Mouse (Mus musculus): ENCODE measurements around the gene Ccl1.

Ccl1 gene

DNA sequence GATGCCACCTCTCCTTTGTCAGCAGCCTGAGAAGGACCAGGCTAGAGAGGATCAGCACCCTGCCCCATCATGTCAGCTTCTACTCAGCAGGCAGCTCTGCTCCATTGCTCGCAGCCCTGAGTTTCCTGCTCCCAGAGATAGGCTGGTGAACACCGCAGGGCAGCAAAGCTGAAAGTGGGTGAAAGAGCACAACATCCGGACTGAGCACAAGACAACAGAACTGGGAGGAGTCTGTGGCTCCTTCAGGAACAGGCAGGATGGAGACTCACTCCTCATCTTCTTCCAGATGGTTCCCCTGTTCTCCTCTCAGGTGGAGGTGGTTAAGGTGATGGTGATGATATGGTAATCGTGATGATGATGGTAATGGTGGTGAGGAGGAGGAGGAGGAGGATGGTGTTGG lies at the start of gene Ccl1:
Ccl1 (minus strand) TSS at position 101 of the 400 bp plus-strand sequence.
- no peak for DNase-seq

DNA sequence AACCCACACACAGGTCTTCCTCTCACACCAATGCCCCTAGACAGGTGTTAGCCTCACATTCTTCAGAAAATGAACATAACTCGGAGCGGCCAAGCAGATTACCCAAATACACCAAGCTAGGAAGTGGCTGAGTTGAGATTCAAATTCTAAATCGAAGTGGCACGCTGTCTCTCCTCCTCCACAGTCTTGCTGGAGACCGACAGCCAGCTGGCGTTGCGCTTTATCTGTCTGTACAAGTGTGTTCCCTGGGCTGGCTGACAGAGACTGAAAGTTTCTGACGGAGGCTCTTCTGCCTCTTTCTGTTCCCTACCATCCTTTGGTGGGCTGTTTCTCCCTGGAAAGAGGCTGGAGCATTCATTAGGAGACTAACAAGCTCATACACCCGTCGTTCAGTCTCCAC lies 45.5 kb upstream of the Ccl1 start:
- no peak for DNase-seq

DNA sequence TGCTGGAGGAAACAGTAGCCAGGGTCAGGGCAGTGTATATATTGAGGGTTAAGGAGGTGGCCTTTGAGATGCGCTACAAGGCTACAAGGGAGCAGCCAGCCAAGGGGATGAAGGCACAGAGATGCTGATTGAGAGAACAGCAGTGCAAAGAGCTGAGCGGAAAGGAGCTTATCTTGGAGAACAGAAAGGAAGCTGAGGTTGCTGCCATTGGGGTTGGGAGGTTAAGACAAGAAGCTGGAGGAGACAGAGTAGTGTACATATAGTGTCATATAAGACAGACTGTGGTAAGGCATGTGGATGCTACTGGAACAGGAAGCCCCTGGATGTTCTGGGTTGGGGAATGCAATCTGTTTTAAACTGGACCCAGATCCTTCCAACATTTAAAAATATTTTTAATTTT lies 35.4 kb upstream of the Ccl1 start:
- no peak for DNase-seq

GRCm38 (mm10) chr11:82340416-82340815 lies 34.9 kb upstream of the Ccl1 start:
- no peak for DNase-seq

DNA sequence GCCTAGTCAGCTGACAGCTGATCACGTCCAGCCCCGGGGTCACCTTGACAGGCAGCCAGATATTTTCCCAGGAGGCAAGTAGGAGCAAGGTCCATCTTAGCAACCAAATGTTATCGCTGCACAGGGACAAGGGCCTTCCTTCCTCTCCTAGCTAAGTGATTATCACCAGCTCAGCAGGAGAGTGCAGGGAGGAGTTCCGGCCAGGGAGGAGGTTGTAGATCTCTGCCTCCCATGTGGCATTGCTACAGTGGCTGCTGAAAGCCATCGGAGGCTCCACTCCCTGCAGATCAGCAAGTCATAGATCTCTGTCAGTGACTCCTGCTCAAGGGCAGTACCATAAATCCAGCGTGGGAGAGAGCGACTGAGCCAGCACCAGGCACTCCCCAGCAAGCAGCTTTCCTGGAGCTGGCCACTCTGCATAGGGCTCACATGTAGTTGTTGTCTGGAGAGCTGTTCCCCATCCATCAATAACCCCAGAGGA lies 34.5 kb upstream of the Ccl1 start:
- no peak for DNase-seq

GRCm38 (mm10) chr11:82313153-82313552 lies 7.7 kb upstream of the Ccl1 start:
- DNase-seq: no peak

GRCm38 (mm10) chr11:82310336-82311045 lies 5.0 kb upstream of the Ccl1 start:
- DNase-seq: no peak

DNA sequence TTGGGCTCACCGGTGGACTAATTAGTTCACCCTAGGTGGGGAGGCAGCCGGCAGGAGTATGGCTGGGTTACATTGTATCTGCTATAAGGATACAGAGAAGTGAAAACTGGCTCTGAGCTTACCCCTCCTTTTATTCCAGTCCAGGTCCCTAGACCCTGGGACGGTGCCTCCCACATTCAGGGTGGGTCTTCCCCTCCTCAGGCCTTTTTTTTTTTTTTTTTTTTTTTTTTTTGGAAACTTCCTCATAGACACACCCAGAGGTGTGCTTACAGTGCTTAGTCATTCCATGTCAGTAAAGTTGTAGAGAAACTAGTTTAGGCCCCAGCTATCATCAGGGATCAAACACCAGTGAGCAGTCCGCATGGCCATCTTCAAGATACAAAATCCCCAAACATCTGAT lies 7.6 kb downstream of the Ccl1 start:
- no peak for DNase-seq

DNA sequence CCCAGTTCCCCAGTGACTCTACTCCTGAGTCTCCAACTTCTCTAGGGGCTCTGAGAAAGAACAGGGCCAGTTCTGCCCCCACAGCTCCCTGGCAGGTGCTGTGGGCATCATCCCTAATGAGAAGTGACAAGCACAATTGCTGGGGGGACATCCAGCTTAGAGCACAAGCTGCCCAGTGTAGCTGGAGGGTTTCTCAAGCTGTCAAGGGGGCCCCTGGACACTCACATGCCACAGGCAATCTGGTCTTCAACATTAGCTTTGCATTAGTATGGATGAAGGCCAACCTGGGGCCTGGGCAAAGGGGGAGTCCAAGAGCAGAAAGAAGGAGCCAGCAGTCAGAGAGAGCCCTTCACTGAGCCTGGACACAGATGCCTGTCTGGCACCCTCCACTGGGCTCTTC lies 14.6 kb downstream of the Ccl1 start:
- no peak for DNase-seq

GRCm38 (mm10) chr11:82274149-82274812 lies 31.2 kb downstream of the Ccl1 start:
- DNase-seq: no peak

GRCm38 (mm10) chr11:82259131-82259530 lies 46.4 kb downstream of the Ccl1 start:
- no peak for DNase-seq

DNA sequence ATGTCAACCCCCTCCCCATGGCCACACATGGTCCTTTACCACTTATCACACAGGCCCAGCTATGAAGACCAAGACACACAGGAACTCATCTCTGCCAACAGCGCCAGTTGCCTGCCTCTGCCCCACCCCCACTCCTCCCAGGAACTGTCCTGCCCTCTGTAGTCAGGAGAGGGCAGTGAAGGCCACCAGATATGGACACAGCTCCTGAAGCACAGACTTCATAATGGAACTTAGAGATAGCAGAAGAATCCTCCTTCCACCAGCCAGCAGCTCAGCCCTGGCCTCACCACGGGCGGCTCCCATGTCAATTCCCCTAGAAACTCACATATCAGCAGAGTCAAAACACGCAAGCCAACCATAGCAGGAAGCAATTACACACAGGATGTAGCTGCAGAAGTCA lies 49.9 kb downstream of the Ccl1 start:
- DNase-seq: no peak

DNA sequence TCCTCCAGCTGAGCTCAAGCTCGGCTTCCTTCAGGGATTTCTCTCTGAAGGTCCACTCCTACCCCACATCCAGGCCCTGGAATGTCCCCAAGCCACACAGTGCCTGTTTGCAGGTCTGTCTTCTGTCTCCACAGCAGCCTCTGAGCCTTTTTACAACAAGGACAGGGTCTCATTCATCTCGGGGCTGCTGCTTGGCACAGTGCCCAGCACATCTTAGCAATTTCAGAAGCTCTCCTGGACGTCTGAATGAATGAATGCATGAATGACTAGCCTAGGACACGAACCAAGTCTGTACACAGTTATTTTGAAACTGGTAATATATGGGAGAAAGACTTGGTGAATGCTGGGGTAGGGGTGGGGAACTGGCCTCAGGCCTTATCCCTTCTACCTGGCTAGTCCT lies 52.1 kb downstream of the Ccl1 start:
- no peak for DNase-seq

DNA sequence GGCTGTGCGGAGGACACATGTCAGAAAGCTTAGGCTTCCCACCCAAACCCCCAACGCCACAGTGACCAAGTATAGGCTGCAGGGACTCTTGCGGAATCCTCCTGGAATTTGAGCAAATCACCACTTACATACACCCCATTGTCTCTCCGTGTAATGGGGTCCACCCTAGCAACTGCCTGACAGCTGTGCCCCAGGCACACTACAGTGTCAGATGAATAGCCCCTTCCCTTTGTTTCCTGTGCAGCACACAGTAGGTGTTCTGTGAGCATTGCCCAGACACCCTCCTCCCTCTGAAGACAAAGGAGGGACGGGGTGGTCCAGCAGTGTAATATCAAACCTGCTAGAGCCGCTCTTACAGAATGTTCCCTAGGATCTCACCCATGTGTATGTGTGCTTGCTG lies 54.2 kb downstream of the Ccl1 start:
- no peak for DNase-seq

DNA sequence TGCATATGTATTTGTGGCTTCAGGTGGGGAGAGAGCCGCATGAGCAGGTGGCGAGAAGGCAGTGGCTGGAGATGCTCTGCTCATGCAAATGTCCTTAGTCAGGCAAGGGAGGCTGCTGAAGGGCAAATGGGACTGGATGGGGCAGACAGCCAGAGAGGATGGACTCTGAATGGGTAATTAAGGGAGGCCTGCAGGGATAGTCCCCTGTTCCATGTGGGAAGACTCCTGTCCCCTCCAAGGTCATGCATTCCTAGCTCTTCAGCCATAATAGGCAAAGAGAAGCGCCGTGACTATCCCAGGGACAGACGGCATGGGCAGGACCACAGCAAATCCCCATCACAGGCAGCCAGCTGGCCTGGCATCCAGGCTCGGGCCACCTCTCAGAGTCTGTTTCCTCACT lies 55.5 kb downstream of the Ccl1 start:
- DNase-seq: no peak

DNA sequence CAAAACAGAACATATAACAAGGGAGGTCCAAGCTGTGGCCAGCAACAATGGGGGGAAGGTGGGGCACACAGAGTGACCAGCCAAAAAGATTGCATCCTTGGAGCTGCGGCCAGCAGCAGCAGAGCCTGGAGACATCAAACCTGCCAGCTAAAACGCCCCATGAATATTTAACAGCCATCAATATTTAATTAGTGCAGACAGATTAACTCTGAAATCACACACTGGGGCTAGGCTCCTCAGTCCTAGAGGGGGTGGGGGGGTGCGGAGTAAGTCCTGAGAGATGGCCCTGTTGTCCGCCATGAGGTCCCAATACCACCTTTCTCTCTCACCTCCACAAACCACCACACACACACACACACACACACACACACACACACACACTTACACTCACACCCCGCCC lies 68.1 kb downstream of the Ccl1 start:
- no peak for DNase-seq

DNA sequence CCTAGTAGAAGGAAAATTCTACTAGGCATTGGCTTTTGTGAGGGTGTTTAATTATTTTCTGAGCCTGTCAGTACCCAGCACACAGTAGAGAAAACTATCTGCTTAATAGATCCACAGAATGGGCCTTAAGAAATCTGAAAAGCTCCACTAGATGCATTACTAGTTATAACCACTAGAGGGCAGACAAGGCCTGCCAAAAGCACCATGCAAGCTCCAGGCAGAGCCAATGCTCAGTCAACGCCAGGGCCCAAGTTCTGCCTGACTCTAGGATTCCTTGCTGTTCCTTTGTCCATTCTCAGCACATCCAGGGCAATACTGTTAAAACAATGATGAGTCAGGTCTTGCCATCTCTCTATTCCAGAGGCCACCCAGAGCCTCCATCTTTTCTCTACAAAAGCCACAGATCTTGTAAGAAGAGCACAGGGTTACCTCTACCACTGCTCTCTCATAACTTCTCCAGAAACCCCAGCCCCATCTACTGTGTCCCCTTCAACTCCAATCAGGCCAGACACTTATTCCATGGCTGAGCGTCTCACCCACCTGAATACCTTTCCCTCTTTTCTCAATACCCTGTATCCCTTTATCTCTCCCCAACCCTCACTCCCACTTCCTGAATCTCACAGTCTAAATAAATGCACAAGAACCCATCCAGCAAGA lies 69.8 kb downstream of the Ccl1 start:
- peak; percentile 8 for DNase-seq

DNA sequence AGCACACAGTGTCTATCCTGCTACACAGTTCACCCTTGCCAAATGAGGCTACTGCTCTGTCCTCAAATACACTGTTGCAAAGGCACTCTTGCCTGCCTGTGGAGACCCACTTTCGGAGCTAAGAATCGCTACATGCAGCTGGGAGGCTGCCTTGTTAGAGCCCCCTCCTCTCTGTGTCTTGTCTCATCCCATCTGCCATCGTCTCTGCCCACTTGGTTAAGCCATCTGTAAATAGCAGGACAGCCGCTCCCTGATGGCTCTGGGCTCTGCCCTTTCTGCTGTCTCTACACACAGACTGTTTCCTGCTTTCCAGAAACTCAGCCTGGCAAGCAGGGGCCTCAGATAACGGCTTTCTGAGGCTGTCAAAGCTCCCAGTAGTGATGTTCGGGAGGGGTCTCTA lies 71.5 kb downstream of the Ccl1 start:
- no peak for DNase-seq

GRCm38 (mm10) chr11:82226976-82227375 lies 78.5 kb downstream of the Ccl1 start:
- no peak for DNase-seq

DNA sequence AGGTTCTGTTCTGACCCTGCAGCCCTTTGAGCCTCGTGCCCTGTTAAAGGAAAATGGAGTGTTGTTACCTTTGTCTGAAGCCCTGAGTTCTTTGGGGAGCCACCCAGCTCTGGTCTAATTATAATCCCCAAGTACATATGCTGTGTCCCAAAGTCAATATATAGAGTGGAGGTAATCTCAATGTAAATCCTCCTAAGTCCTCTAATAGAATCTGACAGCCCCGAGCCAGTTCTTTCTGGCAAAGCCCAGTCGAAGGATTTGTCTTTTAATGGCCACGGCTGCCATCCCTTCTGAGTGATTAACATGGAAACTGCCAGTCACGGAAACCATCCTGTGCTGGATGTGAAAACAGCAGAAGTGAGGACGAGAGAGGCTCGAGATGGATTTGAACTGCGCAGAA lies 79.6 kb downstream of the Ccl1 start:
- DNase-seq: no peak

DNA sequence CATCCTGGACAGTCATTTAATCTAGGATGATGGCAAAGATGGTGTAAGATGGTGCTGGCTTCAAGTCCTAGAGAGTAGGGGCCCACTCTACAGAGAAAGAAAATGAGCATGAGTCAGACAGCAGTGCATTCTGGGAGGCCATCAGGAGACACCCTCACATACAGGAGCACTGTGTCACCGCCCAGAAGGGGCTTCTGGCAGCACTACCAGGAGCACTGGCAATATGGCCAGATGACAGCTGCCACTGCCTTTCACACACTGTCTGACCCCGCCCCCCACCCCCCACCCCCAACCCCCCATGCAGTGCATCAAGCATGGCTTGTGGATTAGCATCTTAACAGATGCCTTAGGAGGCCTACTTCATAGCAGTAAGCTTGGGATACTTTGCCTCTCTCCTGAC lies 89.0 kb downstream of the Ccl1 start:
- DNase-seq: no peak

GRCm38 (mm10) chr11:82214405-82214804 lies 91.1 kb downstream of the Ccl1 start:
- peak; percentile 33 for DNase-seq

DNA sequence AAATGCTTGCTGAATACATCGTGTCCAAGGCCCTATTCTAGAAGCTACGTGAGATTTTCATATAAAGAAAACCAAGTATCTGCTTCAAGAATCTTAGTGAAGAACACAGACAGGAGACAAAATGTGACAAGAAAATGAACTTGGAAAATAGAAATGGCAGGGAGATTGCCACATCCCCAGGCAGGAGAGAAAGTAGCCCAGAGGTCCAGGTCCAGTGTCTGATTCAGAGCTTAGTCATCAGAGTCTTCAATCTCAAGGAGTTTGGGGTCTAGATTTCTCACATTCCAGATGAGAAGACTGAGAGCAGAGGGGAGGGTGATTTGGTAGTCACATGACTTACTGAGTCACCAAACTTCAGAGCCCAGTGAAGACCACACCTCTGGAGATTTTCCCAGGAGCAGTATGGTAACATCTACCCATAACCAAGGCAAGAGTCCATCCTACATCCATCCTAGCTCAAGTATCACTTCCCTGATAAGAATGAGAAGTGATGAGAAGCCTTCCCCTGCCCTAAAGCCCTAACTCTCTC lies 98.5 kb downstream of the Ccl1 start:
- no peak for DNase-seq

- DNase-seq: no peak
These were observed 100.3 kb downstream of the Ccl1 start for GRCm38 (mm10) chr11:82205221-82205620.
